Mouse (Mus musculus) stomach, embryonic 16.5 days (tissue): ENCODE data around the gene St5. TPM values are rescaled to one million over a fixed set of nuclear protein-coding genes. Genes with fewer than 3 reads are reported as not detected.

Source experiments
- ATAC-seq: fragments of 200-750 bp; cut with Nextera tagmentation; 2 replicates; pipeline ENCODE4 v1.8.0; 2017; ENCODE audit warnings: moderate number of reproducible peaks, moderate TSS enrichment; ENCODE audit not compliant: insufficient read depth, low FRiP score
- H3K27ac ChIP-seq: fragments of 300-500 bp; sonication (generic); 2 replicates; pipeline ENCODE4 v1.5.1; 2014; ENCODE audit warnings: low read length
- H3K27me3 ChIP-seq: fragments of 300-500 bp; sonication (generic); 2 replicates; pipeline ENCODE4 v1.6.1; 2014; ENCODE audit warnings: low read length, control low read depth, mixed read lengths; ENCODE audit not compliant: control insufficient read depth, insufficient read depth
- H3K36me3 ChIP-seq: fragments of 300-500 bp; sonication (generic); 2 replicates; pipeline ENCODE4 v1.6.1; 2014; ENCODE audit warnings: low read length; ENCODE audit not compliant: control insufficient read depth, insufficient read depth
- H3K4me1 ChIP-seq: fragments of 300-500 bp; sonication (generic); 2 replicates; pipeline ENCODE4 v1.6.1; 2014; ENCODE audit warnings: low read length, control low read depth, mixed read lengths; ENCODE audit not compliant: control insufficient read depth, insufficient read depth
- H3K4me2 ChIP-seq: fragments of 300-500 bp; sonication (generic); 2 replicates; pipeline ENCODE4 v1.6.1; 2014; ENCODE audit warnings: low read depth, low read length, mixed read lengths
- H3K4me3 ChIP-seq: fragments of 300-500 bp; sonication (generic); replicated peaks from 2 replicates; pipeline ENCODE4 v1.5.1; 2014; ENCODE audit warnings: mild to moderate bottlenecking, low read length
- H3K9ac ChIP-seq: fragments of 300-500 bp; sonication (generic); 2 replicates; pipeline ENCODE4 v1.6.1; 2014; ENCODE audit warnings: low read length
- H3K9me3 ChIP-seq: fragments of 300-500 bp; sonication (generic); replicated peaks from 2 replicates; pipeline ENCODE4 v1.6.1; 2016; ENCODE audit warnings: low read length, control low read depth; ENCODE audit not compliant: control insufficient read depth
- WGBS: fragments of 180-500 bp; shearing (Covaris S2); extraction: QIAGEN DNeasy Blood & Tissue Kit; methylation state at CpG from one replicate; pipeline ENCODE4 v1.1.7; 2014; 5-methylcytosine and 5-hydroxymethylcytosine counted together
- polyA plus RNA-seq: library from polyadenylated mRNA; unstranded; fragments of >200 nt; fragmentation: Nextera tagmentation; extraction: Ambion mirVana; gene quantifications from 2 replicates; pipeline ENCODE4 v1.2.1, GENCODE M21; 2015

The St5 gene
- polyA plus RNA-seq, 1 experiment from 2014 or later, result 64.0 TPM

- WGBS, result 74% methylated on average over 8 of the region's 8 CpGs
- Histone ChIP-seq H3K4me2 (no peak overlapping the region), H3K9me3 (no peaks in the 10 kb centered on the region), H3K4me1 (peaks cover 18% of the 10 kb centered on the region), H3K27me3 (no peaks in the 10 kb centered on the region), H3K9ac (no peak overlapping the region), H3K36me3 (no peaks in the 10 kb centered on the region), H3K27ac (no peak overlapping the region), H3K4me3 (no peak overlapping the region)
- ATAC-seq, result no peak
Observed at GRCm38 (mm10) chr7:109636086-109636792, 67.2 kb downstream of the St5 start.

DNA sequence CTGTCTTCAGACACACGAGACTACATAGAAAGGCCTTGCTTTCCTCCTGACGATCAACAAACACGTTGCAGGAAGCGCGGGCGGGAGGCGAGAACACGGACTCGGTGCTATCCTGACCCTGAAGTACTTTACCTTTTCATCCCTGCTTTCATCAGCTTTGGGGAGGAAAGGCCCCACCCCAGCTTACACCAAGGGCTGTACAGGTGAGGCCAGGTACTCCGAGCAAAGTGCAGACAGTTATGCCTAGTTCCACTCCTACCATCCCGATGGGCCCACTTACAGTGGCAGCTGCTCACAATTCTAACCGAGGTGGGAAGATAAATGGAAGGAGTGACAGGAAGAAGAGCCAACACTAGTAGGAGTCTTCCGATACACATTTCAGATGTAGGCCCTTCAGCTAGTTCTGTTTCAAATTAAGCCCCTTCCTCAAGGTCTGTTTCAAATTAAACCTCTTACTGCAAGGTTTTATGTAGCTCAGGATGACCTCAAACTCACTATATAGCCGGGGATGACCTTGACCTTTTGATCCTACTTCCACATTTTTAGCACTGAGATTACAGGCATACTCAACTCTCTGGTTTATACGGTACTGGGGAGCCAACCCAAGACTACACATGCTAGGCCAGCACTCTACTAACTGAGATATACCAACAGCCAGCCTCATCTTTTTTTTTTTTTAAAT, 69.9 kb downstream of the St5 start:
- H3K27ac ChIP-seq, result no peak overlapping the region
- ATAC-seq, result no peak

DNA sequence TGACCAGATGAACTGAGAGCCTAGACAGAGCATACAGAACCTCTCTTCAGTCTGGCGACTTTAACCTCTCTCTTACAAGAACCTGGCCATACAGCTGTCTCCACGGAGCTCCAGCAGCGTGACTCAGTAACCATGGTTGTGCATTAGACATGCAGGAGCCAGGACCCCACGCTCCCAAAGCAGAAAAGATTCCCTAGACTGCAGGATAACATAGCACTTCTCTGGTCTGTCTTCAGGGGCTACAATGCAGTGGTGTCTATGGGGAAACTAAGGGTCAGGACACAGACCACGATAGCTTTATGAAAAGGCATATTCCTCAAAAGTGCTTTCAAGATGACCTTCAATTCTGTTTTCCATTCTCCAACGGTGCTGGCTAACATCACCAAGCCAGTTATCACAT, 72.1 kb downstream of the St5 start:
- no peaks in the 10 kb centered on the region for H3K9me3 ChIP-seq
- ATAC-seq, result no peak
- no peak overlapping the region for H3K27ac ChIP-seq
- no peaks in the 10 kb centered on the region for H3K36me3 ChIP-seq
- H3K4me1 ChIP-seq, result peaks cover 22% of the 10 kb centered on the region
- WGBS, result 73% methylated on average over 6 of the region's 6 CpGs
- H3K27me3 ChIP-seq, result no peaks in the 10 kb centered on the region
- no peak overlapping the region for H3K4me3 ChIP-seq
- H3K4me2 ChIP-seq, result no peak overlapping the region
- H3K9ac ChIP-seq, result no peak overlapping the region

More for the DNA sequence above, 69.9 kb downstream of the St5 start:
- H3K36me3 ChIP-seq, result no peaks in the 10 kb centered on the region
- no peak overlapping the region for H3K9ac ChIP-seq
- WGBS, result 82% methylated on average over 15 of the region's 15 CpGs
- no peak overlapping the region for H3K4me2 ChIP-seq
- H3K4me3 ChIP-seq, result no peak overlapping the region
- no peaks in the 10 kb centered on the region for H3K9me3 ChIP-seq
- no peaks in the 10 kb centered on the region for H3K27me3 ChIP-seq
- peaks cover 30% of the 10 kb centered on the region for H3K4me1 ChIP-seq

- Histone ChIP-seq H3K4me3 (no peak overlapping the region), H3K9me3 (no peaks in the 10 kb centered on the region), H3K27ac (peak overlapping the region; percentile 36), H3K4me1 (peaks cover 22% of the 10 kb centered on the region), H3K27me3 (no peaks in the 10 kb centered on the region), H3K36me3 (no peaks in the 10 kb centered on the region), H3K9ac (no peak overlapping the region), H3K4me2 (no peak overlapping the region)
- WGBS, result 56% methylated on average over 7 of the region's 7 CpGs
- peak; percentile 42; the same call in 1 of the 2 replicates for ATAC-seq
Observed at GRCm38 (mm10) chr7:109629871-109630778, 73.3 kb downstream of the St5 start.

DNA sequence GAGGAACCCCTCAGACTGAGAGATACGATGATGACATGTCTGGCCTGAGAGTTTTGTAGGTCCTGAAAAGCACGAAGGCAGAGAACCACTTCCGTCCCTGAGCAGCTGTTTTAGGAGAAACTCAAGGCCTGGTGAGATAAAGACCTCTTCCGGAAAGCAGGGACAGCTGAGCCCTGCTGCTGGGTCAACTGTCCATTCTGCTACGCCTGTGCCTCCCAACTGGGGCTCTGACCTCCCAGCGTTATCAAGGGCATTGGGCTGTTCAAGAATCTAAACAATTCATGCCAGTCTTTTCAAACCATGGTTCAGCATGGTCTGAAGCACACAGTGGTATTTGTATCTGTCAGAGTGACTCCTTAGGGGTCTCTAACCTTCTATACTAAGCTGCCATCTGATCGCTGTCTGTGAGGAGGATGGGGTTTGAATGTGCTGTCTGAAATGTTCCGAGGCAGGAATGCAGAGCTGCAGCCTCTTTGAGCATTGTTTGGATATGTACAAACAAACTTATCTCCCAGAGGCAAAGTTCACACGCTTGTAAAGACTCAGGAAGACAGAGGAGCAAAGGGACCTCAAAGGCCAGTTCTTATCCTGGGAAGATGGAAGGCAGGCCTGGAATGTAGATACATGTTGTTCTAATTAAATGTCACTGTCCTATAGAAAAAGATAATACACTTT, 74.3 kb downstream of the St5 start:
- no peak overlapping the region for H3K4me3 ChIP-seq
- no peaks in the 10 kb centered on the region for H3K36me3 ChIP-seq
- WGBS, result 26% methylated on average over 9 of the region's 9 CpGs
- H3K4me1 ChIP-seq, result peaks cover 22% of the 10 kb centered on the region
- no peak overlapping the region for H3K9ac ChIP-seq
- no peaks in the 10 kb centered on the region for H3K9me3 ChIP-seq
- peak overlapping the region; percentile 59 for H3K27ac ChIP-seq
- H3K4me2 ChIP-seq, result peak overlapping the region; percentile 4; the same call in 1 of the 2 replicates
- peak; percentile 38; the same call in 1 of the 2 replicates for ATAC-seq
- H3K27me3 ChIP-seq, result no peaks in the 10 kb centered on the region

DNA sequence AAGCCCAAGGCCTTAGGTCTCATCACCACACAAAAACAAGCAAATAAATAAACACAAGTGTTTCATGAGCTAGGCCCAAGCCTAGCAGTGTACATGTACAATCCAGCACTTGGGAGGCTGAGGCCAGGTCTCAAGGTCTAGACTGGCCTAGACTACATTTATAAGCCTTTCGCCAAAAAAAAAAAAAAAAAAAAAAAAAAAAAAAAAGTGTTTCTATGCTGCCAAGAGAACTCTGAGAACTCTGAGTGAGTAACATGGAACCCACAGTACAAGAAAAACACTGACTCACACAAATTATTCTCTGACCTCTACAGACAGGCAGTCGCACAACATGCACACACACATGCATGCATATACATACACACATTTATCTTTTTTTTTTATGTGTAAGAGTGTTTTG, 75.6 kb downstream of the St5 start:
- H3K4me3 ChIP-seq, result no peak overlapping the region
- no peak overlapping the region for H3K9ac ChIP-seq
- no peaks in the 10 kb centered on the region for H3K36me3 ChIP-seq
- no peaks in the 10 kb centered on the region for H3K27me3 ChIP-seq
- H3K9me3 ChIP-seq, result no peaks in the 10 kb centered on the region
- H3K4me1 ChIP-seq, result peaks cover 18% of the 10 kb centered on the region
- ATAC-seq, result no peak
- H3K4me2 ChIP-seq, result no peak overlapping the region
- WGBS, result 83% methylated on average over 2 of the region's 2 CpGs
- H3K27ac ChIP-seq, result no peak overlapping the region

- H3K9me3 ChIP-seq, result no peaks in the 10 kb centered on the region
- no peak overlapping the region for H3K4me3 ChIP-seq
- peaks cover 19% of the 10 kb centered on the region for H3K4me1 ChIP-seq
- H3K27ac ChIP-seq, result no peak overlapping the region
- no peak for ATAC-seq
- H3K9ac ChIP-seq, result no peak overlapping the region
- 66% methylated on average over 9 of the region's 9 CpGs for WGBS
- no peaks in the 10 kb centered on the region for H3K27me3 ChIP-seq
- no peaks in the 10 kb centered on the region for H3K36me3 ChIP-seq
- H3K4me2 ChIP-seq, result no peak overlapping the region
Observed at GRCm38 (mm10) chr7:109622234-109622838, 81.1 kb downstream of the St5 start.

DNA sequence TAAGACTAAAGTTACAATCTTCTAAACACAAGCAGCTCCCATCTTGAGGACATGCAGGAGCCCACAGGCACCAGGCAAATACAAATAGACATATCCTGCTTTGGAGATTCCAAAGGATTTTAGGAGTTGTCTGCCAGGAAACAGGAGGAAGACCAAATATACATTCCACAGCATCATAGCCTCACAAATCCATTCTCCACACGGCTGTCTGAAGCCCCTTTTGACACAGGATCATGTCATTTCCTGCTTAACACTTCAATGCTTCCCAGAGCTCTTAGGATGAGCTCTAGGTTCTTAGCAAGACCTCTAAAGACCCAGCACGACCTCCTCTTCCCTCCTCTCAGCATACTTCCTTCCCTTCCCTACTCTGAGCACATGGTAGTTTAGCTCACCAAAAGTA, 82.4 kb downstream of the St5 start:
- Histone ChIP-seq H3K27ac (peak overlapping the region; percentile 76), H3K27me3 (no peaks in the 10 kb centered on the region), H3K9ac (0 out of 2 replicates have a peak overlapping the region, but pooled peaks have one; percentile 41), H3K9me3 (no peaks in the 10 kb centered on the region), H3K4me1 (peaks cover 32% of the 10 kb centered on the region), H3K4me3 (no peak overlapping the region), H3K36me3 (no peaks in the 10 kb centered on the region), H3K4me2 (no peak overlapping the region)
- 19% methylated on average over 2 of the region's 2 CpGs for WGBS
- ATAC-seq, result no peak
